Mouse (Mus musculus) forebrain, embryonic 14.5 days (tissue): ENCODE data around the gene Tril. TPM values are rescaled to one million over a fixed set of nuclear protein-coding genes. Genes with fewer than 3 reads are reported as not detected.

Experiments used
- ATAC-seq: fragments of 200-750 bp; cut with Nextera tagmentation; 2 replicates; pipeline ENCODE4 v1.8.0; 2017; ENCODE audit warnings: mild to moderate bottlenecking, moderate library complexity
- DNase-seq: peaks from one replicate; pipeline ENCODE4 v3.0.0-alpha.2; 2015; ENCODE audit warnings: low spot score
- H3K27ac ChIP-seq: fragments of 300-500 bp; sonication (generic); 2 replicates; pipeline ENCODE4 v1.5.1; 2014; ENCODE audit warnings: low read depth, mild to moderate bottlenecking, control low read depth, low read length, moderate library complexity
- H3K27me3 ChIP-seq: fragments of 300-500 bp; sonication (generic); replicated peaks from 2 replicates; pipeline ENCODE4 v1.6.1; 2014; ENCODE audit warnings: low read length, control low read depth, mixed read lengths; ENCODE audit not compliant: control insufficient read depth, insufficient read depth
- H3K36me3 ChIP-seq: fragments of 300-500 bp; sonication (generic); 2 replicates; pipeline ENCODE4 v1.6.1; 2014; ENCODE audit warnings: low read length, control low read depth; ENCODE audit not compliant: control insufficient read depth, insufficient read depth
- H3K4me1 ChIP-seq: fragments of 300-500 bp; sonication (generic); 2 replicates; pipeline ENCODE4 v1.6.1; 2014; ENCODE audit warnings: antibody characterized with exemption, low read length, control low read depth; ENCODE audit not compliant: control insufficient read depth, insufficient read depth
- H3K4me2 ChIP-seq: fragments of 300-500 bp; sonication (generic); 2 replicates; pipeline ENCODE4 v1.6.1; 2014; ENCODE audit warnings: mild to moderate bottlenecking, control low read depth, low read length
- H3K4me3 ChIP-seq: fragments of 300-500 bp; sonication (generic); 2 replicates; pipeline ENCODE4 v1.5.1; 2014; ENCODE audit warnings: low read depth, low read length, control low read depth
- H3K9ac ChIP-seq: fragments of 300-500 bp; sonication (generic); 2 replicates; pipeline ENCODE4 v1.6.1; 2014; ENCODE audit warnings: mild to moderate bottlenecking, low read length, control low read depth, moderate library complexity
- H3K9me3 ChIP-seq: fragments of 300-500 bp; sonication (generic); replicated peaks from 2 replicates; pipeline ENCODE4 v1.6.1; 2016; ENCODE audit warnings: low read length, control low read depth, mixed read lengths; ENCODE audit not compliant: control insufficient read depth
- WGBS: fragments of 180-500 bp; shearing (Covaris S2); extraction: QIAGEN DNeasy Blood & Tissue Kit; methylation state at CpG from one replicate; pipeline ENCODE4 v1.1.7; 2014; 5-methylcytosine and 5-hydroxymethylcytosine counted together
- polyA plus RNA-seq: library from polyadenylated mRNA; unstranded; fragments of >200 nt; fragmentation: Nextera tagmentation; extraction: Ambion mirVana; gene quantifications from 2 replicates; pipeline ENCODE4 v1.2.1, GENCODE M21; 2014

The Tril gene
- polyA plus RNA-seq, 1 experiment from 2014 or later = 3.9 TPM

DNA sequence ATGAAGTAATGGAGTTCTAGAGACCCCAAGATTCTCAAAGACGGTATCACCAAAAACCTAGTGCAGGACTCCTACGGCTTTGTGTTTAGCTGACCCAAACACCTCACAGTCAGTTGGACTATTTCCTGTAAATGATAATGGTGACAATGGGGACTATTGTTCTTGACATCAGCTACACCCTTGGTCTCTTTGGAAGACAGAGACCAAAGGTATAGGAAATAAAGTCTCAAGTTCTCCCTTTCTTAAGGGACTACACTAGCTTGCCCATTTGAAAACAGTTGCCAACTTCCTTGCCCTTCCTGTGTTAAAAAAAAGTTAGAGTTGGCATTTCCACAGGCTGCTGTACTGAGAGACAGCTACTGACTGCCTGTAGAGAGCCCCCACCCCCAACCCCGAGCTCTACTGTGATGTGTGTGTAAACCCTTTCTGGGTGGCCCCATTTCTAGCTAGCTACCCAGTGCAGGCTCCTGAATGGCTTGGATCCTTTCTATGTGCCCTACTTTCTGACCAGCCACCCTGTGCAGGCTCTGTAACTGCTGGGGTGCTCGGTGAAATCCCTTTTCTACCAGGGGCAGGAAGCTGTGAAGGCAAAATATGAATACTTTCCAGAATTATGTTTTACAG lies 19.2 kb downstream of the Tril start:
- H3K27me3 ChIP-seq = no peaks in the 10 kb centered on the region
- ATAC-seq (no peak), DNase-seq (no peak)
- H3K4me3 ChIP-seq = no peak overlapping the region
- WGBS = 69% methylated on average over 4 of the region's 4 CpGs
- no peak overlapping the region for H3K4me2 ChIP-seq
- no peaks in the 10 kb centered on the region for H3K36me3 ChIP-seq
- H3K4me1 ChIP-seq = no peaks in the 10 kb centered on the region
- H3K9ac ChIP-seq = no peak overlapping the region
- H3K27ac ChIP-seq = no peak overlapping the region
- no peaks in the 10 kb centered on the region for H3K9me3 ChIP-seq

DNA sequence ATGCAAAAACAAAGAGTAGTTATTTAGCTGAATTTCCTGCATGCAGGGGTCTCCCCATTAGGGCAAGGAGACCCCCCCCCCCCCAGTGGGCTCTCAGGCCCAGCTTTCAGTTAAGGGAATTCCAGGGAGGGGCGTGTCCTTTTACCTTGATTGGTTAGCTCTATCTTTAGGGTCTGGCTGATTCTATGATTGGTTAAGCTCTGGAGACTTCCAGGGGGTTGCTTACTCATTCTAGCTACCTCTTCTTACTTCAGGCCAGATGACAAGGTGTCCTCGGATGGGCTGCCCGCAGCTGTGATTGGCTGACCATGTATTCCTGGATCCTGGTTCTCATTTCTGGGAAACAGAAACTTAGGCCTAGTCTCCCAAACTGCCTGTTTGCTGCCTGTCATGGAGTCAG lies 21.8 kb downstream of the Tril start:
- H3K27me3 ChIP-seq = no peaks in the 10 kb centered on the region
- ATAC-seq = no peak
- 92% methylated on average over 3 of the region's 3 CpGs for WGBS
- no peak overlapping the region for H3K4me2 ChIP-seq
- no peaks in the 10 kb centered on the region for H3K36me3 ChIP-seq
- no peak overlapping the region for H3K4me3 ChIP-seq
- H3K9me3 ChIP-seq = no peaks in the 10 kb centered on the region
- H3K9ac ChIP-seq = no peak overlapping the region
- no peak for DNase-seq
- no peak overlapping the region for H3K27ac ChIP-seq
- no peaks in the 10 kb centered on the region for H3K4me1 ChIP-seq

DNA sequence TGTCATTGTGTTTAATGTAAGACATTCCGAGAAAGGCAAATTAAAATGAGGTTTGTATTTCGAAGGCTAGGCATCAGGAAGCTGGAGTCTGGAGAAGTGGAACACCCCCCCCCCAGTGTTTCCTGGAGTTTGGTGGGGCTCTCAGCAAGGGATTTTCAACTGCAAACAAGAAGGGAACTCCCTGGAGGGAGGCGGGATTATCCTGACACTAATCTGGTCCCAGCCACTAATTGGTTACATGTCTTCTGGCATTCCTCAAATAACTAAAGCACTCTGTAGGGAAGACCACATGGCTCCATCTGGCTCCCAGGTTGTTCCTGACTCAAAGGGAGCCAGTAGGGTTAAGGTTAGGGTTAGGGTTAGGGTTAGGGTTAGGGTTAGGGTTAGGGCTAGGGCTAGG lies 23.8 kb downstream of the Tril start:
- Histone ChIP-seq H3K27ac (no peak overlapping the region), H3K4me2 (no peak overlapping the region), H3K27me3 (no peaks in the 10 kb centered on the region), H3K9ac (no peak overlapping the region), H3K4me1 (no peaks in the 10 kb centered on the region), H3K9me3 (no peaks in the 10 kb centered on the region), H3K36me3 (no peaks in the 10 kb centered on the region), H3K4me3 (no peak overlapping the region)
- no peak for ATAC-seq
- 64% methylated on average over 3 of the region's 3 CpGs for WGBS
- DNase-seq = no peak

GRCm38 (mm10) chr6:53795788-53796187 lies 24.8 kb downstream of the Tril start:
- H3K9ac ChIP-seq = no peak overlapping the region
- no peaks in the 10 kb centered on the region for H3K27me3 ChIP-seq
- H3K27ac ChIP-seq = no peak overlapping the region
- no peaks in the 10 kb centered on the region for H3K9me3 ChIP-seq
- H3K4me1 ChIP-seq = no peaks in the 10 kb centered on the region
- DNase-seq = peak; percentile 66
- no peak for ATAC-seq
- no peaks in the 10 kb centered on the region for H3K36me3 ChIP-seq
- H3K4me3 ChIP-seq = no peak overlapping the region
- H3K4me2 ChIP-seq = no peak overlapping the region
- WGBS = 16% methylated on average over 5 of the region's 5 CpGs

GRCm38 (mm10) chr6:53795078-53795477 lies 25.6 kb downstream of the Tril start:
- H3K9ac ChIP-seq = no peak overlapping the region
- peak; percentile 32; the same call in 1 of the 2 replicates for ATAC-seq
- 50% methylated on average over 11 of the region's 11 CpGs for WGBS
- no peaks in the 10 kb centered on the region for H3K27me3 ChIP-seq
- no peak overlapping the region for H3K4me3 ChIP-seq
- H3K4me1 ChIP-seq = no peaks in the 10 kb centered on the region
- no peaks in the 10 kb centered on the region for H3K9me3 ChIP-seq
- no peaks in the 10 kb centered on the region for H3K36me3 ChIP-seq
- DNase-seq = no peak
- peak overlapping the region; percentile 20; the same call in 1 of the 2 replicates for H3K4me2 ChIP-seq
- H3K27ac ChIP-seq = no peak overlapping the region

GRCm38 (mm10) chr6:53794323-53794971 lies 26.2 kb downstream of the Tril start:
- Histone ChIP-seq H3K4me2 (peak overlapping the region; percentile 20; the same call in 1 of the 2 replicates), H3K9ac (no peak overlapping the region), H3K27ac (no peak overlapping the region), H3K27me3 (no peaks in the 10 kb centered on the region), H3K4me1 (no peaks in the 10 kb centered on the region), H3K36me3 (no peaks in the 10 kb centered on the region), H3K4me3 (no peak overlapping the region), H3K9me3 (no peaks in the 10 kb centered on the region)
- peak; percentile 87 for DNase-seq
- peak; percentile 79 for ATAC-seq
- WGBS = 13% methylated on average over 17 of the region's 17 CpGs

GRCm38 (mm10) chr6:53782880-53783539 lies 37.6 kb downstream of the Tril start:
- no peaks in the 10 kb centered on the region for H3K4me1 ChIP-seq
- H3K27me3 ChIP-seq = no peaks in the 10 kb centered on the region
- WGBS = 42% methylated on average over 16 of the region's 16 CpGs
- peak; percentile 83 for DNase-seq
- no peak overlapping the region for H3K4me2 ChIP-seq
- no peak overlapping the region for H3K27ac ChIP-seq
- no peak for ATAC-seq
- H3K4me3 ChIP-seq = no peak overlapping the region
- H3K9me3 ChIP-seq = no peaks in the 10 kb centered on the region
- no peaks in the 10 kb centered on the region for H3K36me3 ChIP-seq
- H3K9ac ChIP-seq = no peak overlapping the region

DNA sequence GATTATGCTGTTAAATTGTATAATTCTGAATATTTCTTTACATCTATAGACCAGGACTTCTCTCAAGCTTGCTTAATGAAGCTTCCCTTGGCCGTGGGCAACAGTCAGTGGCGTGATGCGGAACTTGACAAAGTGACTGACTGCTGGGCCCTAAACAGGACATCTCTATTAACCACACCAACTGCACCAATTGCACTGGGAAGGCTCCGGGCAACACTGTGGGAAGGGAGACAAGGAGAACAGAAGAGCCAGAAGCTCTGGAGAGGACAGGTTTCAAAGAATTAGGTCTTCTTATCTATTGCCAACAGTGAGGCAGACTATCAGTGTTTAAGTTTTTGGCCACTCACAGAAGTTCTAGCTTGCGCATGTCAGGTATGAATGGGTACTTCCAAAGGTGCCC lies 38.4 kb downstream of the Tril start:
- DNase-seq (no peak), ATAC-seq (no peak)
- H3K4me3 ChIP-seq = no peak overlapping the region
- H3K27me3 ChIP-seq = no peaks in the 10 kb centered on the region
- no peaks in the 10 kb centered on the region for H3K9me3 ChIP-seq
- H3K4me2 ChIP-seq = no peak overlapping the region
- H3K4me1 ChIP-seq = no peaks in the 10 kb centered on the region
- H3K9ac ChIP-seq = no peak overlapping the region
- 88% methylated on average over 5 of the region's 5 CpGs for WGBS
- no peak overlapping the region for H3K27ac ChIP-seq
- H3K36me3 ChIP-seq = no peaks in the 10 kb centered on the region

DNA sequence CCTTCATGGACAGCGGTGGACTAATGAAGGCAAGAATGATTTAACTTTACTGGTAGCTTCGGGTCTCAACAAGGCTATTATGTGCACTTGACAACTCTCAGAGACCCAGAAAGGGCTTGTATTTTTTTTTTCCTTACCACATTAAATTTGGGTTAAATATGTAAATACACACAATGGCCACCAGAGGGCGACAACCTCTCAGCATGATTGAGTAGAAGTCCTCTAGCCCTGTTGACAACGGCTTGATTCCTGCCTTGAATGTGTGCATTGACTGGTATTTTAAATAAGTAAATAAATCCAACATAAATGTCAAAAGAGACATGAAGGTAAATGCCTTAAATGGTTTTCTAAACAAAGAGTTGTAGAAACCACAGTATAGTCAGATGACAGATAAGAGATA lies 39.5 kb downstream of the Tril start:
- H3K27ac ChIP-seq = no peak overlapping the region
- no peak overlapping the region for H3K4me2 ChIP-seq
- no peak overlapping the region for H3K9ac ChIP-seq
- no peaks in the 10 kb centered on the region for H3K27me3 ChIP-seq
- DNase-seq = peak; percentile 90
- 7% methylated on average over 4 of the region's 4 CpGs for WGBS
- no peak overlapping the region for H3K4me3 ChIP-seq
- ATAC-seq = no peak
- no peaks in the 10 kb centered on the region for H3K36me3 ChIP-seq
- H3K4me1 ChIP-seq = no peaks in the 10 kb centered on the region
- no peaks in the 10 kb centered on the region for H3K9me3 ChIP-seq
